Mouse (Mus musculus): ENCODE results near the gene Armc2. TPM values are rescaled to one million over a fixed set of nuclear protein-coding genes. Genes with fewer than 3 reads are reported as not detected.

The Armc2 gene
- total RNA-seq (2021), result 1 to 10 TPM; 7.9 to 8.2 TPM

GRCm38 (mm10) chr10:42018016-42018949 lies at the start of gene Armc2:
Armc2 (minus strand) TSS chr10:42018442.
- peak; percentile 59 to 63 for DNase-seq (ENCODE audit: extremely low spot score in 1 of 2, low spot score in 1 of 2)

GRCm38 (mm10) chr10:42064446-42064845 lies 46.2 kb upstream of the Armc2 start:
- DNase-seq (ENCODE audit: extremely low spot score in 1 of 2, low spot score in 1 of 2), result no peak

GRCm38 (mm10) chr10:42059522-42059921 lies 41.3 kb upstream of the Armc2 start:
- DNase-seq (ENCODE audit: extremely low spot score in 1 of 2, low spot score in 1 of 2), result no peak

- no peak for DNase-seq (ENCODE audit: extremely low spot score in 1 of 2, low spot score in 1 of 2)
Observed at GRCm38 (mm10) chr10:42057746-42058145, 39.5 kb upstream of the Armc2 start.

- no peak for DNase-seq (ENCODE audit: extremely low spot score in 1 of 2, low spot score in 1 of 2)
Observed at GRCm38 (mm10) chr10:42057231-42057601, 39.0 kb upstream of the Armc2 start.

- no peak for DNase-seq (ENCODE audit: extremely low spot score in 1 of 2, low spot score in 1 of 2)
Observed at GRCm38 (mm10) chr10:42056486-42057230, 38.4 kb upstream of the Armc2 start.

- no peak for DNase-seq (ENCODE audit: extremely low spot score in 1 of 2, low spot score in 1 of 2)
Observed at GRCm38 (mm10) chr10:42055224-42056165, 37.3 kb upstream of the Armc2 start.

GRCm38 (mm10) chr10:42051069-42051468 lies 32.8 kb upstream of the Armc2 start:
- DNase-seq (ENCODE audit: extremely low spot score in 1 of 2, low spot score in 1 of 2), result no peak

GRCm38 (mm10) chr10:42048648-42049047 lies 30.4 kb upstream of the Armc2 start:
- DNase-seq (ENCODE audit: extremely low spot score in 1 of 2, low spot score in 1 of 2), result no peak

GRCm38 (mm10) chr10:42044574-42044973 lies 26.3 kb upstream of the Armc2 start:
- DNase-seq (ENCODE audit: extremely low spot score in 1 of 2, low spot score in 1 of 2), result no peak

- no peak for DNase-seq (ENCODE audit: extremely low spot score in 1 of 2, low spot score in 1 of 2)
Observed at GRCm38 (mm10) chr10:42043307-42043706, 25.1 kb upstream of the Armc2 start.

GRCm38 (mm10) chr10:42042881-42043280 lies 24.6 kb upstream of the Armc2 start:
- no peak for DNase-seq (ENCODE audit: extremely low spot score in 1 of 2, low spot score in 1 of 2)

GRCm38 (mm10) chr10:42042087-42042486 lies 23.8 kb upstream of the Armc2 start:
- DNase-seq (ENCODE audit: extremely low spot score in 1 of 2, low spot score in 1 of 2), result no peak

GRCm38 (mm10) chr10:42038571-42038970 lies 20.3 kb upstream of the Armc2 start:
- no peak for DNase-seq (ENCODE audit: extremely low spot score in 1 of 2, low spot score in 1 of 2)

- DNase-seq (ENCODE audit: extremely low spot score in 1 of 2, low spot score in 1 of 2), result no peak
Observed at GRCm38 (mm10) chr10:42037301-42037870, 19.1 kb upstream of the Armc2 start.

GRCm38 (mm10) chr10:42036846-42037245 lies 18.6 kb upstream of the Armc2 start:
- DNase-seq (ENCODE audit: extremely low spot score in 1 of 2, low spot score in 1 of 2), result no peak

- DNase-seq (ENCODE audit: extremely low spot score in 1 of 2, low spot score in 1 of 2), result no peak
Observed at GRCm38 (mm10) chr10:42033571-42033970, 15.3 kb upstream of the Armc2 start.

- DNase-seq (ENCODE audit: extremely low spot score in 1 of 2, low spot score in 1 of 2), result peak; percentile 47 to 66
Observed at GRCm38 (mm10) chr10:42031021-42031420, 12.8 kb upstream of the Armc2 start.

- DNase-seq (ENCODE audit: extremely low spot score in 1 of 2, low spot score in 1 of 2), result no peak
Observed at GRCm38 (mm10) chr10:42029502-42029901, 11.3 kb upstream of the Armc2 start.

GRCm38 (mm10) chr10:42027337-42027736 lies 9.1 kb upstream of the Armc2 start:
- no peak for DNase-seq (ENCODE audit: extremely low spot score in 1 of 2, low spot score in 1 of 2)
